Mouse (Mus musculus) lung, adult 2 months (tissue): Measurements from ENCODE around the gene Hmx2. TPM values are rescaled to one million over a fixed set of nuclear protein-coding genes. Genes with fewer than 3 reads are reported as not detected.

ENCODE experiments used
- DNase-seq: peaks from one replicate; pipeline ENCODE4 v3.0.0; 2022
- H3K4me1 ChIP-seq: fragments of 200-500 bp; 2 replicates; pipeline ENCODE4 v1.6.1; 2011; ENCODE audit warnings: low read length; ENCODE audit not compliant: control insufficient read depth, insufficient read depth
- H3K4me3 ChIP-seq: fragments of 200-500 bp; replicated peaks from 2 replicates; pipeline ENCODE3; 2011; ENCODE audit warnings: low read depth, mild to moderate bottlenecking, control low read depth, low read length; ENCODE audit errors: extremely low read depth
- CTCF ChIP-seq: fragments of 200-500 bp; IDR thresholded peaks from 2 replicates; pipeline ENCODE4 v1.5.1; 2011; ENCODE audit warnings: mild to moderate bottlenecking, low read length, control low read depth; ENCODE audit not compliant: insufficient read depth
- POLR2A ChIP-seq: fragments of 200-500 bp; IDR thresholded peaks from 2 replicates; pipeline ENCODE4 v1.6.1; 2011; ENCODE audit warnings: low read depth, mild to moderate bottlenecking, control low read depth, low read length, borderline replicate concordance; ENCODE audit errors: extremely low read depth
- whole genome bisulfite sequencing: fragments of 180-500 bp; shearing (Covaris S2); methylation state at CpG from one replicate; pipeline ENCODE4 v1.1.7; 2018; 5-methylcytosine and 5-hydroxymethylcytosine counted together
- polyA plus RNA-seq: library from polyadenylated mRNA; depleted of rRNA; stranded (reverse); fragments of >200 nt; gene quantifications from 2 replicates; pipeline ENCODE4 v1.2.3, GENCODE M21; 2012

The Hmx2 gene
- polyA plus RNA-seq, 1 experiment = not detected

- Histone ChIP-seq H3K4me1 (peaks cover 12% of the 10 kb centered on the region), H3K4me3 (no peak overlapping the region)
- DNase-seq = peak; percentile 48
- no peak for TF ChIP-seq CTCF
- TF ChIP-seq POLR2A = no peak
- WGBS = 2% methylated on average over 68 of the region's 68 CpGs
These were observed 6.9 kb downstream of the Hmx2 start for GRCm38 (mm10) chr7:131555301-131556081.

- H3K4me1 ChIP-seq = peaks cover 14% of the 10 kb centered on the region
- DNase-seq = no peak
- WGBS = 4% methylated on average over 9 of the region's 9 CpGs
- no peak overlapping the region for H3K4me3 ChIP-seq
- TF ChIP-seq CTCF (no peak), POLR2A (no peak)
These were observed 7.5 kb downstream of the Hmx2 start for GRCm38 (mm10) chr7:131556116-131556515.

DNA sequence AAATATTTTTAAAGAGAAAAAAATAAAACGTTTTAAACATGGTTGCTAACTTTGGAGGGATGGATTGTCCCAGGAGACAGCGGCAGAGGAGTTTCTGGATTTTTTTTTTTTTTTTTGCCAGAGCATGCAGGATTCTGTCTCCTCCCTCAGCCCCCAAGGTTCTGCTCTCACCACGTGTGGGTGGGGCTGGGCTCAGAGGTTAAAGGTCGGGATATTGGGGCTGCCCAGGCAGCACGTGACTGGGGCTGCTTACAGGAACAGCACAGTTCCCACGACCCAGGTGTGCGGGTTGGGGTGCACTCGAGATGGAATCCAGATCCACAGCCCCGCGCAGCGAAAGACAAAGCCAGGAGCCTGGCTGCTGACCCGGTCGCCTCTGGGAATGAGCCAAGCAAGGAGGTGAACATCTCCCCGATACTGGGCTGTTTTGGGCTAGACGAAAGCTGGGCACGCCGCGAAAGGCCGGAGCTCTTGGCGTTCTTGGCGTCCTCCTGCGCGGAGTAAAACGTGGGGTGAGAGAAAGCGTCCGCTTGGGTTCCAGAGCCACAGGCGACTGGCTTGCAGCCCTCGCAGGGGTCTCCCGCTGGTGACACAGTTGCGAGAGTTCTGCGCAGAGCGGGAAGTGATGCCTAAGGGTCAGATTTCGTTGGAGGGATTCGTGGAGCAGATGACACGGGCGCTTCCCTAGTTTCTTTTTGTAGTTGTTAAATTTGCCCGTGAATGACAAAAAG, 8.1 kb downstream of the Hmx2 start:
- WGBS = 6% methylated on average over 37 of the region's 37 CpGs
- Histone ChIP-seq H3K4me3 (no peak overlapping the region), H3K4me1 (peaks cover 14% of the 10 kb centered on the region)
- peak; percentile 47 for DNase-seq
- TF ChIP-seq CTCF (no peak), POLR2A (no peak)

DNA sequence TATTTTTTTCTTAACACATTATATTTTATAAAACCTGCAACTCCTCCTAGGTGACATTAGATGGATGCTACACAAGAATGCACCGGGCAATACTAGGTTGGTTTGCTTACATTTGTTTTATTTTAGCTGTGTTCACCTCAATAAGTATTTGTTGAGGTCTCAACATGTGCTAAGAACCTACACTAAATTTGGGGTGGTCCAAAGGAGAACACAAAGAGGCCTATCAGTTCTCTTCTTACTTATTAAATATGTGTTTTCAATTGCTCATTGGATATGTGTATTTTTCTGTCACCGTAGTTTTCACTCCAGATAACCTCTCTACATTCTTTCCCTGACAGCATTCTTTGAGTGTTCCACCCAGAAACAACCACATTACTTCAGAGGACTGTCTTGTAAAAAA, 9.2 kb downstream of the Hmx2 start:
- DNase-seq = no peak

DNA sequence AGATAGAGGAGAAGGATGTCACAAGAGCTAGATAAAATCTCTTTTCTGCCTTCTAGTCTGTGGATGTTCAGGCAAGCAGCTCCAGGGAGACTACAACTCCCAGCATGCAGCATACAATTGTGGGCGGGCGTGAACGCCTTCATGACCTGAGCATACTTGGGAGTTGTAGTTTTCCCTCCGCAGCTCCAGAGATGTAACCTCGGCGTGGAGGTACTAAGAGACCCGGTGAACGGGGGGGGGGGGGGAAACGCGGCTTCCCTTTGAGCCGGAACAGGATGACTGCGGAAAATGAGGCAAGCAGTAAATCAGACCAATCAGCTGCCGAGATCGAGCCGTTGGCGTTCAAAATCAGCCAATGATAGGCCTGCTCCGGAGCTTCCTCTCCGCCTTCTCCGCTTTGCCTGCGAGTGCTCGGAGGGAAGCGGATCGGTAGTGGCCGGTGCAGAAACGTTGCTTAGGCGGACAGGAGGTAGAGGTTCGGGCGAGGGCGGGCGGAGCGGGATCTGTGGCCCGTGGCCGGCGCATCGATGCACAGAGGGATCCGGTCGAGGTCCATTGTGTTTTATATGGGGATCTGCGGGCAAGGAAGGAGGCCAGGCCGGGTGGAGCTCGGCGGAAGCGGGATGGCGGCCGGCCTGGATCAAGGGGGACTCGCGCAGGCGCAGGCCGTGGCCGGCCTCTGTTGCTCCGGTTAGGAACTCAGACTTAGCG, 11.6 kb downstream of the Hmx2 start, which contains the start of gene Bub3:
Gene Bub3, plus strand, starts transcription at position 237 of the 711 bp plus-strand sequence.
- TF ChIP-seq CTCF (no peak), POLR2A (peak; percentile 96)
- Histone ChIP-seq H3K4me3 (peak within 1 kb of the TSS; percentile 81), H3K4me1 (peaks cover 8% of the 10 kb centered on the region)
- WGBS = under 1% methylated on average over 47 of the region's 51 CpGs
- DNase-seq = peak; percentile 86

More for the DNA sequence above, 9.2 kb downstream of the Hmx2 start:
- 39% methylated on average over 2 of the region's 2 CpGs for WGBS
- H3K4me3 ChIP-seq = no peak overlapping the region
- TF ChIP-seq CTCF = no peak
- TF ChIP-seq POLR2A = no peak
- H3K4me1 ChIP-seq = peaks cover 14% of the 10 kb centered on the region

GRCm38 (mm10) chr7:131560697-131561042, 12.1 kb downstream of the Hmx2 start:
- Histone ChIP-seq H3K4me3 (peak overlapping the region; percentile 81), H3K4me1 (peaks cover 5% of the 10 kb centered on the region)
- WGBS = under 1% methylated on average over 14 of the region's 14 CpGs
- TF ChIP-seq POLR2A (no peak), CTCF (no peak)
- no peak for DNase-seq

GRCm38 (mm10) chr7:131575246-131575645, 26.7 kb downstream of the Hmx2 start:
- no peak for TF ChIP-seq POLR2A
- DNase-seq = no peak
- Histone ChIP-seq H3K4me3 (no peak overlapping the region), H3K4me1 (no peaks in the 10 kb centered on the region)
- WGBS = 79% methylated on average over 6 of the region's 6 CpGs

DNA sequence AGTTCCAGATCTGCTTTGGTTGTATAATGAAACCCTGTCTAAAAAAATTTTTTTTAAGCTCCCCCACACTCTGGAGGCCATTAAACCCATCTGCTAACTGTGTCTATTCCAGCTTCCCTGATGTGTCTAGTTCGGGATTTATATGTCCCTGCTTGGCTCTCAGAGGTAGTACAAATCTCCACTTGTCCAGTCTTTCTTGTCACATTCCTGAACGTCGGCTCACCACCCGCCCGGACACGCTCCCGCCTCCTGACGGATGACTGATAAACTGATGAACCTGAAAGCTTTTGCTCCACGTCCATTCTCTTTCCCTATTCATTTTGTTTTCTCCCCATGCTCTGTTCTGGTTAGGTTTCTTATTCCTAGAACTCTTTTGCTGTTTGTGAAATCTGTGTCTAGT, 33.6 kb downstream of the Hmx2 start:
- Histone ChIP-seq H3K4me3 (no peak overlapping the region), H3K4me1 (no peaks in the 10 kb centered on the region)
- no peak for TF ChIP-seq CTCF
- TF ChIP-seq POLR2A = no peak
- WGBS = 29% methylated on average over 9 of the region's 9 CpGs
- DNase-seq = no peak

DNA sequence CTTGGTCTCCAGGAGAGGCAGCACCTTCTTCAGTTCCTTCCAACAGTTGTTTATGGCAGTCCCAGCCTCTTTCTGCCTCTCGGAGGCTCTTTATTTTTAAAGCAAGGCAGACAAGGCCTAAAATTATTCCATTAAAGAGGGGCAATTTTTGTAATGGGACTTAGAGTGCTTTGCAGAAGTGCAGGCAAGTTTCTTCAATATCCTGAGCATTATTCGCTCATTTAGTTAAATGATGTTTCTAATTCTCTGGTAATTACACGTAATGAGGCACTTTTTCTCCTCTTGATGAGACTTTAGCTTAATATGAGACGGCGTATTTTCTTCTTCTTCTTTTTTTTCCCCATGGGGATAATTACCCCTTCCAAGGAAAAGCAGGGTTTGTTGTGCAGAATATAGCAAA, 37.0 kb downstream of the Hmx2 start:
- TF ChIP-seq POLR2A = no peak
- no peak for TF ChIP-seq CTCF
- DNase-seq = no peak
- Histone ChIP-seq H3K4me1 (no peaks in the 10 kb centered on the region), H3K4me3 (no peak overlapping the region)
- WGBS = 90% methylated on average over 5 of the region's 5 CpGs
